Mouse (Mus musculus): Measurements from ENCODE around the gene Myh9. TPM values are rescaled to one million over a fixed set of nuclear protein-coding genes. Genes with fewer than 3 reads are reported as not detected.
A peak's percentile ranks its signal among the peaks of the same experiment; 100 is the strongest.

Gene Myh9
- polyA plus RNA-seq, 1 experiment from 2014 or later = 32.9 TPM

DNA sequence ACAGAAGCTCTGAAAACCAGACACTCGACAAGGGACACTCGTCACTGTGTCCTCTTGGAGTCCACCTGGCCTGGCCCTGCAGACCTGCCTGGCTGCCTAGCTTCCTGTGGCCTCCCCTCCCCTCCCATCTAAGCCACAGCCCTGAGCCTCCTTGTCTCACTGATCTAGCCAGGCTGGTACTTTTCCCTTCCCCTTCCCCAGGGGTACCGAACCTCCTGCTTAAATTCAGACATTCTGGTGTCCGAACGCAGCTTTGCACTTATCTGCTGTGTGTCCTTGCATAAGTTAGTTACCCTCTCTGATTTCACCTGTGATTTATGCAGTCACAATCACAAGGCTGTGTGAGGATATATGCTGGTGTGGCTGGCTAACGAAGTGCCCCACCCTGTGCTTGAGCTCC is 40.3 kb upstream of the Myh9 start:
- H3K9ac ChIP-seq (ENCODE audit: low read length) = 0 out of 2 replicates have a peak overlapping the region, but pooled peaks have one; percentile 13
- DNase-seq (ENCODE audit: low spot score) = no peak
- no peak overlapping the region for H3K4me2 ChIP-seq (replicated peaks; ENCODE audit: low read depth)
- peak overlapping the region; percentile 85 for H3K27ac ChIP-seq (replicated peaks)
- no peaks in the 10 kb centered on the region for H3K9me3 ChIP-seq (ENCODE audit: control insufficient read depth, low read length)
- H3K4me3 ChIP-seq (ENCODE audit: low read depth, low read length) = no peak overlapping the region
- TF ChIP-seq EP300 (optimal IDR thresholded peaks at IDR 0.05) (no peak), CTCF (IDR thresholded peaks at IDR 0.05; ENCODE audit: low read depth) (no peak)
- H3K36me3 ChIP-seq (ENCODE audit: control insufficient read depth, insufficient read depth, low read length) = no peaks in the 10 kb centered on the region
- 50% methylated on average over 6 of the region's 6 CpGs for WGBS
- H3K4me1 ChIP-seq (replicated peaks; ENCODE audit: control insufficient read depth, insufficient read depth) = peaks cover 8% of the 10 kb centered on the region
- H3K27me3 ChIP-seq (ENCODE audit: control insufficient read depth, insufficient read depth, low read length) = no peaks in the 10 kb centered on the region
- no peak for ATAC-seq (ENCODE audit: low FRiP score, low TSS enrichment)

DNA sequence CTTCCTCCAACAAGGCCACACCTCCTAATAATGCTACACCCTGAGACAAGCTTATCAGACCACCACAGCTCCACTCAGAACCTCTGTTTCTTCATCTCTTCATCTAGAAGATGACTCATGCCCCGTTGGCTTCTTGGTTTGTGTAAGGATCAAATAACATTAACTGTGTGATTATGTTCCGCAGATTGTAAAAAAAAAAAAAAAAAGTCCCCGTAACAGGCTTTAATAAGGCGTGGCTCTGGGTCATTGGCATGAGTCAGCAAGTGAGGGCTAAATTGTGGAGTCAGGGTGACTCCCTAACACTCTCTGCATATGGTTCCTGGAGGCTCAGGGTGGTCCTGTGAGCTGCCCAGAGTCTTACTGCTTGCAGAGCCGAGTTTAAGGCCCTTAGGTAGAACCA is 39.7 kb upstream of the Myh9 start:
- Histone ChIP-seq H3K36me3 (ENCODE audit: control insufficient read depth, insufficient read depth, low read length) (no peaks in the 10 kb centered on the region), H3K4me3 (ENCODE audit: low read depth, low read length) (no peak overlapping the region), H3K9me3 (ENCODE audit: control insufficient read depth, low read length) (no peaks in the 10 kb centered on the region), H3K27me3 (ENCODE audit: control insufficient read depth, insufficient read depth, low read length) (no peaks in the 10 kb centered on the region), H3K9ac (ENCODE audit: low read length) (no peak overlapping the region), H3K27ac (replicated peaks) (peak overlapping the region; percentile 85), H3K4me2 (replicated peaks; ENCODE audit: low read depth) (no peak overlapping the region), H3K4me1 (replicated peaks; ENCODE audit: control insufficient read depth, insufficient read depth) (peaks cover 9% of the 10 kb centered on the region)
- WGBS = 15% methylated on average over 5 of the region's 5 CpGs
- DNase-seq (ENCODE audit: low spot score) (peak; percentile 70), ATAC-seq (ENCODE audit: low FRiP score, low TSS enrichment) (peak; percentile 76)
- TF ChIP-seq EP300 (optimal IDR thresholded peaks at IDR 0.05) = no peak
- TF ChIP-seq CTCF (IDR thresholded peaks at IDR 0.05; ENCODE audit: low read depth) = no peak

DNA sequence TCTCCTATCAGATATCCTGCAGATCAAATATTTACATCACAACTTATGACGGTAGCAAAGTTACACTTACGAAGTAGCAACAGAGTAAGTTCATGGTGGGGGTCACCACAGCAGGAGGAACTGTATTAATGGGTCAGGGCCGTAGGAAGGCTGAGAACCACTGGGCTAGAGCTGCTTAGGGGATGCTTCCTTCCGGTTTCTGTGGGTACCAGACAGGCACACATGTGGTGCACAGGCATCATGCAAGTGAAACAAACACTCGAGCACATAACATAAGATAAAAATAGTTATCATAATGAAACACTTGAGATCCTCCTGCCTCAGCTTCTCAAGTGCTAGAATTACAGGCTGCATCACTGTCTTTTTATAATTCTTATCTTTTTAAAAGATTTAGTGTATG is 38.8 kb upstream of the Myh9 start:
- ATAC-seq (ENCODE audit: low FRiP score, low TSS enrichment) = no peak
- Histone ChIP-seq H3K36me3 (ENCODE audit: control insufficient read depth, insufficient read depth, low read length) (no peaks in the 10 kb centered on the region), H3K27ac (replicated peaks) (no peak overlapping the region), H3K9me3 (ENCODE audit: control insufficient read depth, low read length) (no peaks in the 10 kb centered on the region), H3K9ac (ENCODE audit: low read length) (no peak overlapping the region), H3K4me3 (ENCODE audit: low read depth, low read length) (no peak overlapping the region), H3K4me2 (replicated peaks; ENCODE audit: low read depth) (no peak overlapping the region), H3K4me1 (replicated peaks; ENCODE audit: control insufficient read depth, insufficient read depth) (peaks cover 12% of the 10 kb centered on the region), H3K27me3 (ENCODE audit: control insufficient read depth, insufficient read depth, low read length) (no peaks in the 10 kb centered on the region)
- 72% methylated on average over 5 of the region's 5 CpGs for whole genome bisulfite sequencing
- DNase-seq (ENCODE audit: low spot score) = no peak
- no peak for TF ChIP-seq CTCF (IDR thresholded peaks at IDR 0.05; ENCODE audit: low read depth)
- TF ChIP-seq EP300 (optimal IDR thresholded peaks at IDR 0.05) = no peak

DNA sequence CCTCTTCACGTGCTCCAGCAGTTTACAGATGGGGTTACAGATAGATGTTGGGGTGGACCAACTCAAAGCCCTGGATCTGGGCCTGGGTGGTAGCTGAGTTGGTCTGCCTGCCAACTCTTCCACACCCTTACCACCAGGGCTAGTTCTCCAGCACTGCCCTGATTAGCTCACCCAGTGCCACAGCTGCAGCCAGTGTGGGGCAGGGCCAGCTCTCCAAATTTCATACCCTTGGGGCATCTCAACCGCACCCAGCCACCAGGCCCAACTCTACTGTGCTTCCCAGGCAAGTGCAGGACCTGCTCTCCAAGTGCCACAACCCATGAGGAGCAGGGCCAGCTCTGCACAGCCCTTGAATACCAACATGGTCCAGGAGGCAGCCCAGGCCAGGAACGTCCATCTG is 37.8 kb upstream of the Myh9 start:
- Histone ChIP-seq H3K9ac (ENCODE audit: low read length) (no peak overlapping the region), H3K27me3 (ENCODE audit: control insufficient read depth, insufficient read depth, low read length) (no peaks in the 10 kb centered on the region), H3K4me3 (ENCODE audit: low read depth, low read length) (no peak overlapping the region), H3K4me1 (replicated peaks; ENCODE audit: control insufficient read depth, insufficient read depth) (peaks cover 12% of the 10 kb centered on the region), H3K36me3 (ENCODE audit: control insufficient read depth, insufficient read depth, low read length) (no peaks in the 10 kb centered on the region), H3K27ac (replicated peaks) (no peak overlapping the region), H3K9me3 (ENCODE audit: control insufficient read depth, low read length) (no peaks in the 10 kb centered on the region), H3K4me2 (replicated peaks; ENCODE audit: low read depth) (no peak overlapping the region)
- TF ChIP-seq CTCF (IDR thresholded peaks at IDR 0.05; ENCODE audit: low read depth) = no peak
- no peak for TF ChIP-seq EP300 (optimal IDR thresholded peaks at IDR 0.05)
- ATAC-seq (ENCODE audit: low FRiP score, low TSS enrichment) (no peak), DNase-seq (ENCODE audit: low spot score) (no peak)
- WGBS = 69% methylated on average over 3 of the region's 3 CpGs

DNA sequence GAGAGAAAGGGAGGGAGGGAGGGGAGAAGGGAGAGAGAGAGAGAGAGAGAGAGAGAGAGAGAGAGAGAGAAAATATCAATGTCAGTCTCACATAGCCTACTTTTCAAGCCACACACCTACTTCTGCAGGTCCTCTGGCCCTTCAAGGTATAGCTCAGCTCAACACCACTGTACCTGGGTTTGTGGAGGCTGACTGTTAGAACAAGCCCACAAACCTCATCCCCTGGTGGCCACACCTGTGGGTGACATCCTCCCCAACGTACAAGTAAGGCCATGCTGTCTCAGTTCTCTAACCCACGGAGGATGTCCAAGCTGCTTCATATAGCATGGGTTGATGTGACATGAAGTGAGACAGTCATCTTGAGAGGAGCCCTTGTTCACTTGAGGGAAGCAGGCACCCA is 35.2 kb upstream of the Myh9 start:
- no peak overlapping the region for H3K4me3 ChIP-seq (ENCODE audit: low read depth, low read length)
- H3K36me3 ChIP-seq (ENCODE audit: control insufficient read depth, insufficient read depth, low read length) = no peaks in the 10 kb centered on the region
- H3K9me3 ChIP-seq (ENCODE audit: control insufficient read depth, low read length) = no peaks in the 10 kb centered on the region
- TF ChIP-seq CTCF (IDR thresholded peaks at IDR 0.05; ENCODE audit: low read depth) (peak; percentile 28; the same call in 1 of the 2 replicates), EP300 (optimal IDR thresholded peaks at IDR 0.05) (no peak)
- no peak for DNase-seq (ENCODE audit: low spot score)
- H3K4me2 ChIP-seq (replicated peaks; ENCODE audit: low read depth) = no peak overlapping the region
- H3K27me3 ChIP-seq (ENCODE audit: control insufficient read depth, insufficient read depth, low read length) = no peaks in the 10 kb centered on the region
- no peak for ATAC-seq (ENCODE audit: low FRiP score, low TSS enrichment)
- H3K4me1 ChIP-seq (replicated peaks; ENCODE audit: control insufficient read depth, insufficient read depth) = peaks cover 7% of the 10 kb centered on the region
- H3K27ac ChIP-seq (replicated peaks) = no peak overlapping the region
- WGBS = 68% methylated on average over 2 of the region's 2 CpGs
- no peak overlapping the region for H3K9ac ChIP-seq (ENCODE audit: low read length)

DNA sequence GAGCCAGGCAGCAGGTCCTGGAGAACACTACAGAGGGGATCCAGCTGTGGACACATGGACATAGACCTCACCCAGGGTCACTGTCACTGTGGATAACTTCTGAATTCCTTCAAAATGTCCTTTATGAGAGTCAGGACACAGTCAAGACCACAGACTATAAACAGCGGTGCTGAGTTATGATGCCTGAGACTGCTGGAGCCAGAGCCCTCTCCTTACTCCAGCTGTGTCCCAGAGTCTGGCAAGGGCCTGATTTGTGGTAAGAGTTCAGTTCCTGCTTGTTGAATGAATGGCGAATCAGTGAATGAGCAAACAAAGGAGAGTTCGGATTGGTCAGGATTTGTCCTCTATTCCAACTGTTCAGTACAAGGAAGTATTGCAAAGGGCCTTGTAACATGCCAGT is 34.7 kb upstream of the Myh9 start:
- no peak overlapping the region for H3K9ac ChIP-seq (ENCODE audit: low read length)
- H3K27ac ChIP-seq (replicated peaks) = 0 out of 2 replicates have a peak overlapping the region, but pooled peaks have one; percentile 35
- WGBS = 41% methylated on average over 3 of the region's 3 CpGs
- H3K36me3 ChIP-seq (ENCODE audit: control insufficient read depth, insufficient read depth, low read length) = no peaks in the 10 kb centered on the region
- DNase-seq (ENCODE audit: low spot score) = no peak
- TF ChIP-seq CTCF (IDR thresholded peaks at IDR 0.05; ENCODE audit: low read depth) = no peak
- no peak for TF ChIP-seq EP300 (optimal IDR thresholded peaks at IDR 0.05)
- no peak overlapping the region for H3K4me3 ChIP-seq (ENCODE audit: low read depth, low read length)
- peaks cover 3% of the 10 kb centered on the region; the same call in 1 of the 2 replicates for H3K4me1 ChIP-seq (replicated peaks; ENCODE audit: control insufficient read depth, insufficient read depth)
- H3K4me2 ChIP-seq (replicated peaks; ENCODE audit: low read depth) = no peak overlapping the region
- ATAC-seq (ENCODE audit: low FRiP score, low TSS enrichment) = peak; percentile 22; the same call in 1 of the 2 replicates
- no peaks in the 10 kb centered on the region for H3K27me3 ChIP-seq (ENCODE audit: control insufficient read depth, insufficient read depth, low read length)
- H3K9me3 ChIP-seq (ENCODE audit: control insufficient read depth, low read length) = no peaks in the 10 kb centered on the region

All from stomach, postnatal 0 days (tissue).